Mouse (Mus musculus) hindbrain, embryonic 12.5 days (tissue): ENCODE measurements around the gene Atm. TPM values are rescaled to one million over a fixed set of nuclear protein-coding genes. Genes with fewer than 3 reads are reported as not detected.
A peak's percentile ranks its signal among the peaks of the same experiment; 100 is the strongest.

ENCODE experiments used
- ATAC-seq: fragments of 200-750 bp; cut with Nextera tagmentation; 2 replicates; pipeline ENCODE4 v1.8.0; 2017; ENCODE audit warnings: moderate TSS enrichment; ENCODE audit not compliant: low FRiP score
- H3K27ac ChIP-seq: fragments of 300-500 bp; sonication (generic); 2 replicates; pipeline ENCODE4 v1.5.1; 2016; ENCODE audit warnings: mild to moderate bottlenecking
- H3K27me3 ChIP-seq: fragments of 300-500 bp; sonication (generic); 2 replicates; pipeline ENCODE4 v1.6.1; 2016; ENCODE audit warnings: mild to moderate bottlenecking
- H3K36me3 ChIP-seq: fragments of 300-500 bp; sonication (generic); 2 replicates; pipeline ENCODE4 v1.6.1; 2016; ENCODE audit warnings: mild to moderate bottlenecking
- H3K4me1 ChIP-seq: fragments of 300-500 bp; sonication (generic); 2 replicates; pipeline ENCODE4 v1.6.1; 2016
- H3K4me2 ChIP-seq: fragments of 300-500 bp; sonication (generic); replicated peaks from 2 replicates; pipeline ENCODE4 v1.6.1; 2016; ENCODE audit warnings: mild to moderate bottlenecking
- H3K4me3 ChIP-seq: fragments of 300-500 bp; sonication (generic); 2 replicates; pipeline ENCODE4 v1.5.1; 2016; ENCODE audit warnings: mild to moderate bottlenecking
- H3K9ac ChIP-seq: fragments of 300-500 bp; sonication (generic); 2 replicates; pipeline ENCODE4 v1.6.1; 2016; ENCODE audit warnings: mild to moderate bottlenecking, moderate library complexity
- H3K9me3 ChIP-seq: fragments of 300-500 bp; sonication (generic); replicated peaks from 2 replicates; pipeline ENCODE4 v1.6.1; 2016; ENCODE audit warnings: mild to moderate bottlenecking
- WGBS: fragments of 180-500 bp; shearing (Covaris S2); methylation state at CpG from one replicate; pipeline ENCODE4 v1.1.7; 2016; 5-methylcytosine and 5-hydroxymethylcytosine counted together
- microRNA-seq: library from miRNA; unstranded; fragments of <30 nt; microRNA quantifications from one replicate; pipeline ENCODE4, GENCODE M21; 2017
- polyA plus RNA-seq: library from polyadenylated mRNA; unstranded; fragments of >200 nt; fragmentation: Nextera tagmentation; extraction: Ambion mirVana; gene quantifications from 2 replicates; pipeline ENCODE4 v1.2.1, GENCODE M21; 2016

Atm gene
- polyA plus RNA-seq, 1 experiment from 2014 or later: 13.8 TPM

GRCm38 (mm10) chr9:53404050-53404752, 132.3 kb downstream of the Atm start:
- Histone ChIP-seq H3K4me3 (no peak overlapping the region), H3K4me2 (no peak overlapping the region), H3K36me3 (no peaks in the 10 kb centered on the region), H3K27me3 (no peaks in the 10 kb centered on the region), H3K9ac (no peak overlapping the region), H3K9me3 (no peaks in the 10 kb centered on the region), H3K4me1 (peaks cover 20% of the 10 kb centered on the region), H3K27ac (no peak overlapping the region)
- 77% methylated on average over 6 of the region's 6 CpGs for WGBS
- ATAC-seq: peak; percentile 41; the same call in 1 of the 2 replicates

DNA sequence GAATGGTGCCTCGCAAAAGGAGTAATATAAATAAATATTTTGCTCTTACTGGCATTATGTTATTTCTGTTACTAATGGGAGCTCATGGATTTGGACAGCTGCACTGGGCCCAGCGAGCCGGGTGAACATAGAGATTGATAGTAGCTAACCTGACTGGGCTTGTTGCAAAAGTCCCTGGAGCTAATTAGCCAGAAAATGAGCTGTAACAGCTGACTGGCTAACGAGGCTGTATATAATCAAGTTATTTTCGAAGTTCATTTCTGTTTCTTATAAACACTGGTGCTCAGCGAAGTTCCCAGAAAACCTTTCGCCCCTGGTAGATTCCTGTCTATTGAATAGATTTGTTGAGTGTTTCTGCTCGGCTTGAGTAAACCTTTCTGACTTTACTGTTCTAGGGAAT, 133.5 kb downstream of the Atm start:
- no peak overlapping the region for H3K4me3 ChIP-seq
- H3K9me3 ChIP-seq: no peaks in the 10 kb centered on the region
- no peaks in the 10 kb centered on the region for H3K27me3 ChIP-seq
- H3K9ac ChIP-seq: no peak overlapping the region
- H3K4me1 ChIP-seq: peaks cover 22% of the 10 kb centered on the region
- H3K36me3 ChIP-seq: no peaks in the 10 kb centered on the region
- no peak overlapping the region for H3K27ac ChIP-seq
- peak overlapping the region; percentile 11; the same call in 1 of the 2 replicates for H3K4me2 ChIP-seq
- peak; percentile 20; the same call in 1 of the 2 replicates for ATAC-seq
- 79% methylated on average over 8 of the region's 8 CpGs for WGBS

DNA sequence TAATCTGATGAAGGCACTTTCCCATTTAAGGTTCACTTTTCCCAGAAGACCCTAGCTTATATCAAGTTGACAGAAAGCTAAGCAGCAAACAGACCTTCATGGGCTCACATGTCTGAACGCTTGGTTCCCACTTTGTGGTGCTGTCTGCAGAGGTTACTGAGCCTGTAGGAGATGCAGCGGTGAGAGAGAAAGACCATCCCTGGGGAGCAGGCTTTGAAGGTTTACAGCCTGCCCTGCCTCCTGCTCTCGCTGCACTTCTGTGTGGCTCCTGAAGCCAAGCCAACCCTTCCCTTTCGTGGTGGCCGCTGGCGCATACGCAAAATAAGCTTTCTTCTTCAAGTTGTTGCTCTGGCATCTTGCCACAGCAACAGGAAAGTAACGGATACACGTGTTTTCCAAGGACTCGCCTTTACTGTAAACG, 134.2 kb downstream of the Atm start, which contains the start of gene 4930550C14Rik:
4930550C14Rik (plus strand) TSS at position 35 of the 421 bp plus-strand sequence.
- Histone ChIP-seq H3K4me3 (no peak within 1 kb of the TSS), H3K4me2 (peak within 1 kb of the TSS; percentile 11; the same call in 1 of the 2 replicates), H3K27ac (0 out of 2 replicates have a peak within 1 kb of the TSS, but pooled peaks have one; percentile 23), H3K4me1 (peaks cover 22% of the 10 kb centered on the region), H3K9me3 (no peaks in the 10 kb centered on the region), H3K36me3 (no peaks in the 10 kb centered on the region), H3K27me3 (no peaks in the 10 kb centered on the region), H3K9ac (no peak within 1 kb of the TSS)
- no peak for ATAC-seq
- 24% methylated on average over 11 of the region's 11 CpGs for WGBS

GRCm38 (mm10) chr9:53401146-53401545, 135.4 kb downstream of the Atm start:
- Histone ChIP-seq H3K36me3 (no peaks in the 10 kb centered on the region), H3K4me3 (no peak overlapping the region), H3K9me3 (no peaks in the 10 kb centered on the region), H3K27ac (no peak overlapping the region), H3K9ac (no peak overlapping the region), H3K4me2 (no peak overlapping the region), H3K27me3 (no peaks in the 10 kb centered on the region), H3K4me1 (peaks cover 22% of the 10 kb centered on the region)
- WGBS: 87% methylated on average over 8 of the region's 8 CpGs
- ATAC-seq: no peak

DNA sequence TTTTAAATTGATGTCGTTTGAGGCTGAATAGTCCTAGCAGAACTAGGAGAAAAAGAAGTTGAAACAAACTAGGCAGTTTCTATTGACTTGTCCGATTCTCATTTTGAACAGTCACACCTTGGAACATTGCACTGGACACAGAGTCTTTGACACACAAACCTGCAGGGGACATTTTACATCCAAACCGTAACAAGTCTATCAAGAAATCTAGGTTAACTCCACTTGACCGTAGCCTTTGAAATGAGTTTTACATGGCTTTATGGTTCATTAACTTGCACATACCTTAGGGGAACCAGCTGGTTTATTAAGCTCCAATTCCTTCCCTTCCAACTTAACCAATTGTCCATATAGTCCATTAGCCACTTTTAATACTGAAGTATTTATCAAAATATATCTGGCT, 135.8 kb downstream of the Atm start:
- Histone ChIP-seq H3K9me3 (no peaks in the 10 kb centered on the region), H3K4me1 (peaks cover 22% of the 10 kb centered on the region), H3K27me3 (no peaks in the 10 kb centered on the region), H3K27ac (no peak overlapping the region), H3K9ac (no peak overlapping the region), H3K36me3 (no peaks in the 10 kb centered on the region), H3K4me3 (no peak overlapping the region), H3K4me2 (no peak overlapping the region)
- ATAC-seq: no peak
- WGBS: 81% methylated on average over 4 of the region's 4 CpGs

- Histone ChIP-seq H3K4me3 (no peak overlapping the region), H3K36me3 (no peaks in the 10 kb centered on the region), H3K27ac (no peak overlapping the region), H3K4me2 (no peak overlapping the region), H3K9ac (no peak overlapping the region), H3K27me3 (no peaks in the 10 kb centered on the region), H3K4me1 (peaks cover 15% of the 10 kb centered on the region), H3K9me3 (no peaks in the 10 kb centered on the region)
- no peak for ATAC-seq
- 94% methylated on average over 8 of the region's 8 CpGs for WGBS
These were observed 137.0 kb downstream of the Atm start for GRCm38 (mm10) chr9:53399537-53399936.

DNA sequence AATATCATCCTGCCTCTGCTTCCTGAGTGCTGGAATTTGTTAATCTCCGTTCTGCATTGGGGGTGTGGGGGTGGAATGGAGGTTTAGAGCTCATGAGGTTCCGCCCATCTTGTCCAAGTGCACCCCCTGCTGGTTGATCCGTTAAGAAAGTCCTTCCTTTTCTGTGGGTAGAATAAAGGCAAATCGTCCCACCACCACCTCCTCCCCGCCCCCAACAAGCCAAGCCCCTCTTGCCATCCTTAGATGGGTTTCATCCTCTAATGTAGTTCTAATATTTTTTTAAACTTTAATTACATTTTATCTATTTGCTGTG, 138.2 kb downstream of the Atm start:
- Histone ChIP-seq H3K27me3 (no peaks in the 10 kb centered on the region), H3K4me3 (no peak overlapping the region), H3K36me3 (no peaks in the 10 kb centered on the region), H3K4me1 (peaks cover 12% of the 10 kb centered on the region), H3K9me3 (no peaks in the 10 kb centered on the region), H3K27ac (no peak overlapping the region), H3K9ac (no peak overlapping the region), H3K4me2 (no peak overlapping the region)
- no peak for ATAC-seq
- WGBS: 7% methylated on average over 5 of the region's 5 CpGs

DNA sequence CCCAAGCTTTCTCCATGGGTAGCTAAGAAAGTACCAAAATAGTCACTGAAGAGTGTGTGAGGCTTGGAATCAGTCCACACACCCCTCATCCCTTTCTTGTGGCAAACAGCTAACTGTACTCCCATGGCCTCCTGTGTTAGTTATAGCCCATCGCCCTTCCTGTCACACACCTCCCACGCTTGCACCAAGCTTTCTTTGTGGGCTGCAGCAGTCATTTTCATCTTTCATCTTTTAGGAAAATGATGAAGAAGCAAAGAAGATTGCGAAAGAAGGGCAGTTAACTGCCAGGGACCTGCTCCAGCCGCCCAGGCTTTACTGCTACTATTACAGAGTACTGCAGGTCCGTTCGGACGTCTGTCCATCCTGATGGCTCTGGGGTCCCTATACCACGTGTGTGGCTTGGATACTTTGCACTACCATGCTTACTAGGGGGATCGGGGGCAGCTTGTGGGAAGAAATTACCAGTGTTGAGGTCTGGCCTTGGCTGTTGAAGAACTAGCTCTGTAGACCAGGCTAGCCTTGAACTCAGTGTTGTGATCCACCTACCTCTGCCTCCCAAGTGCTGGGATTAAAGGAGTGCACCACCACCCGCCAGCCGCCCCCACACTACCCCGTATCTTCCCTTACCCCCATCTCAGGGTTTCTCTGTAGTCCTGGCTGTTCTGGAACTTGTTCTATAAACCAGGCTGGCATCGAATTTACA, 138.7 kb downstream of the Atm start:
- Histone ChIP-seq H3K4me1 (peaks cover 12% of the 10 kb centered on the region), H3K36me3 (no peaks in the 10 kb centered on the region), H3K27me3 (no peaks in the 10 kb centered on the region), H3K9ac (no peak overlapping the region), H3K4me3 (no peak overlapping the region), H3K27ac (no peak overlapping the region), H3K4me2 (no peak overlapping the region), H3K9me3 (no peaks in the 10 kb centered on the region)
- 81% methylated on average over 13 of the region's 13 CpGs for WGBS
- no peak for ATAC-seq

DNA sequence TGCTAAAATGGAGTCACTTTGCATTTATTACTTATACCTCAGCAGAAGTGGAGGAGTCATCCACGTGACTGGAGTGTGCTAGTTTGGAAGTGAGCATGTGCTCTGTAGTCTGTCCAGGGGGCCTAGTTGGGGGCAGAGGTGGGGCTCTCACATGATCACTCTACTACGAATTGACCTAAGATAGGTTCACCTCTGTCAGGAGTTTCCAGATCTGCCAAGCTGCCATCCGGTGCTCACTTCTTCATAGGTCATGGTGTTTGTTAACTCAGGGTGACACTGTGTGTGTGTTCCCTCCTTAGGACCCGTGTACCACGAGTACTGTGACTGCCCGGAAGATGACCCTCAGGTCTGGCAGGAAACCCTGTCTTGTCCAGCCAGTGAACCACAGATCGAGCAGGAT, 146.4 kb downstream of the Atm start:
- Histone ChIP-seq H3K4me2 (no peak overlapping the region), H3K4me3 (no peak overlapping the region), H3K9me3 (no peaks in the 10 kb centered on the region), H3K36me3 (no peaks in the 10 kb centered on the region), H3K27me3 (no peaks in the 10 kb centered on the region), H3K4me1 (no peaks in the 10 kb centered on the region), H3K27ac (no peak overlapping the region), H3K9ac (no peak overlapping the region)
- 85% methylated on average over 7 of the region's 7 CpGs for WGBS
- ATAC-seq: no peak

Small RNA genes lying within 50 kb of the gene (microRNA-seq; reads per million reads assigned to microRNA genes)
- not detected for gene Mir130c

Other genes starting within 250 kb of the Atm start
- gene Exph5, start 235.1 kb downstream of the Atm start, polyA plus RNA-seq: 0.49 and 0.76 TPM in 2 replicates
- gene Kdelc2, start 152.7 kb downstream of the Atm start, polyA plus RNA-seq: 13.4 and 15.0 TPM in 2 replicates
- 0.49 and 0.77 TPM in 2 replicates for gene 4930550C14Rik, start 134.4 kb downstream of the Atm start, polyA plus RNA-seq
- 16.2 and 20.5 TPM in 2 replicates for gene Npat, start 307 bp upstream of the Atm start, polyA plus RNA-seq
- 82.6 and 103 TPM in 2 replicates for gene Acat1, start 73.6 kb upstream of the Atm start, polyA plus RNA-seq
- 49.1 and 49.8 TPM in 2 replicates for gene Cul5, start 133.3 kb upstream of the Atm start, polyA plus RNA-seq
- gene Rab39, start 169.5 kb upstream of the Atm start, polyA plus RNA-seq: 3.1 and 3.2 TPM in 2 replicates
- 3.0 and 3.7 TPM in 2 replicates for gene Slc35f2, start 234.8 kb upstream of the Atm start, polyA plus RNA-seq